Mouse (Mus musculus) MEL (cell line): Measurements from ENCODE around the gene Slc22a23. TPM values are rescaled to one million over a fixed set of nuclear protein-coding genes. Genes with fewer than 3 reads are reported as not detected.

ENCODE experiments used
- DNase-seq: peaks from one replicate; pipeline ENCODE4 v3.0.0; 2011; ENCODE audit warnings: low read depth, low spot score
- H3K27ac ChIP-seq: 2 replicates; pipeline ENCODE4 v1.5.1; 2012; ENCODE audit warnings: low read depth, mild to moderate bottlenecking, control low read depth, low read length, moderate library complexity; ENCODE audit not compliant: control insufficient read depth
- H3K27me3 ChIP-seq, 2 experiments: fragments of 150-350 bp in 1 of 2; sonication (generic) in 1 of 2; 2 replicates each; pipeline ENCODE4 v1.6.1; 2012; ENCODE audit warnings: low read length in 2 of 2, mild to moderate bottlenecking in 2 of 2, improper control_type of control experiment in 1 of 2, moderate library complexity in 1 of 2; ENCODE audit not compliant: insufficient read depth in 2 of 2, control insufficient read depth in 1 of 2
- H3K36me3 ChIP-seq, 2 experiments: 2 replicates each; pipeline ENCODE4 v1.6.1; 2012 to 2014; ENCODE audit warnings: low read length in 2 of 2, improper control_type of control experiment in 1 of 2, inconsistent platforms in 1 of 2, mild to moderate bottlenecking in 1 of 2; ENCODE audit not compliant: insufficient read depth in 2 of 2, control insufficient read depth in 1 of 2
- H3K4me1 ChIP-seq, 2 experiments: fragments of 150-350 bp in 1 of 2; sonication (generic) in 1 of 2; 2 replicates each; pipeline ENCODE4 v1.6.1; 2012; ENCODE audit warnings: low read length in 2 of 2, improper control_type of control experiment in 1 of 2, mild to moderate bottlenecking in 1 of 2; ENCODE audit not compliant: insufficient read depth in 2 of 2, control insufficient read depth in 1 of 2
- H3K4me3 ChIP-seq, 2 experiments: fragments of 150-350 bp in 1 of 2; sonication (generic) in 1 of 2; 2 replicates each; pipeline ENCODE4 v1.5.1; 2012; ENCODE audit warnings: low read depth in 2 of 2, low read length in 2 of 2, mild to moderate bottlenecking in 2 of 2, moderate library complexity in 2 of 2, control low read depth in 1 of 2, improper control_type of control experiment in 1 of 2; ENCODE audit not compliant: control insufficient read depth in 1 of 2, insufficient read depth in 1 of 2
- H3K79me2 ChIP-seq: 2 replicates; pipeline ENCODE4 v1.6.1; 2012; ENCODE audit warnings: mild to moderate bottlenecking, low read length, moderate library complexity; ENCODE audit not compliant: control insufficient read depth, poor library complexity, insufficient read depth
- H3K9ac ChIP-seq: 2 replicates; pipeline ENCODE4 v1.6.1; 2012; ENCODE audit warnings: low read depth, mild to moderate bottlenecking, control low read depth, low read length, moderate library complexity; ENCODE audit not compliant: control insufficient read depth, poor library complexity, severe bottlenecking
- H3K9me3 ChIP-seq: fragments of 150-350 bp; sonication (generic); replicated peaks from 2 replicates; pipeline ENCODE4 v1.6.1; 2012; ENCODE audit warnings: mild to moderate bottlenecking, low read length, improper control_type of control experiment, moderate library complexity; ENCODE audit not compliant: insufficient read depth
- BHLHE40 ChIP-seq: IDR thresholded peaks from 2 replicates; pipeline ENCODE4 v1.6.1; 2012; ENCODE audit warnings: low read depth, mild to moderate bottlenecking, inconsistent platforms, low read length, improper control_type of control experiment, borderline replicate concordance
- E2F4 ChIP-seq: IDR thresholded peaks from 2 replicates; pipeline ENCODE4 v1.6.1; 2011; ENCODE audit warnings: low read depth, low read length, improper control_type of control experiment, borderline replicate concordance
- ELF1 ChIP-seq: IDR thresholded peaks from 2 replicates; pipeline ENCODE4 v1.6.1; 2014; ENCODE audit warnings: low read depth, mild to moderate bottlenecking, inconsistent platforms, low read length, improper control_type of control experiment, moderate library complexity
- EP300 ChIP-seq, 2 experiments: IDR thresholded peaks; 2 replicates each; pipeline ENCODE4 v1.6.1; 2011; ENCODE audit warnings: improper control_type of control experiment in 2 of 2, low read length in 2 of 2, low read depth in 1 of 2, mild to moderate bottlenecking in 1 of 2
- ETS1 ChIP-seq: IDR thresholded peaks from 2 replicates; pipeline ENCODE4 v1.6.1; 2012; ENCODE audit warnings: low read depth, mild to moderate bottlenecking, inconsistent platforms, low read length, improper control_type of control experiment, moderate library complexity
- GABPA ChIP-seq: IDR thresholded peaks from 2 replicates; pipeline ENCODE4 v1.6.1; 2012; ENCODE audit warnings: low read depth, mild to moderate bottlenecking, inconsistent platforms, low read length, improper control_type of control experiment, moderate library complexity
- JUND ChIP-seq: IDR thresholded peaks from 2 replicates; pipeline ENCODE4 v1.6.1; 2011; ENCODE audit warnings: low read depth, mild to moderate bottlenecking, improper control_type of control experiment, low read length
- KAT2A ChIP-seq: conservative IDR thresholded peaks from 2 replicates; pipeline ENCODE4 v1.6.1; 2012; ENCODE audit warnings: low read depth, low read length, improper control_type of control experiment, inconsistent platforms
- MAFK ChIP-seq: IDR thresholded peaks from 2 replicates; pipeline ENCODE4 v1.6.1; 2011; ENCODE audit warnings: low read depth, mild to moderate bottlenecking, low read length, improper control_type of control experiment, borderline replicate concordance
- MAX ChIP-seq: IDR thresholded peaks from 2 replicates; pipeline ENCODE4 v1.6.1; 2011; ENCODE audit warnings: low read length, improper control_type of control experiment
- MAZ ChIP-seq: IDR thresholded peaks from 2 replicates; pipeline ENCODE4 v1.6.1; 2012; ENCODE audit warnings: low read depth, mild to moderate bottlenecking, inconsistent platforms, low read length, improper control_type of control experiment
- MEF2A ChIP-seq: IDR thresholded peaks from 2 replicates; pipeline ENCODE4 v1.6.1; 2014; ENCODE audit warnings: low read depth, mild to moderate bottlenecking, inconsistent platforms, low read length, improper control_type of control experiment; ENCODE audit not compliant: poor library complexity, insufficient replicate concordance, severe bottlenecking; ENCODE audit errors: extremely low read depth
- MXI1 ChIP-seq: IDR thresholded peaks from 2 replicates; pipeline ENCODE4 v1.6.1; 2011; ENCODE audit warnings: mild to moderate bottlenecking, low read depth, low read length, improper control_type of control experiment
- MYC ChIP-seq: IDR thresholded peaks from 2 replicates; pipeline ENCODE4 v1.6.1; 2011; ENCODE audit warnings: low read depth, mild to moderate bottlenecking, low read length, improper control_type of control experiment, moderate library complexity
- NELFE ChIP-seq: IDR thresholded peaks from 2 replicates; pipeline ENCODE4 v1.6.1; 2011; ENCODE audit warnings: low read depth, low read length, improper control_type of control experiment
- NRF1 ChIP-seq: IDR thresholded peaks from 2 replicates; pipeline ENCODE4 v1.6.1; 2014; ENCODE audit warnings: low read depth, mild to moderate bottlenecking, inconsistent platforms, low read length, improper control_type of control experiment, moderate library complexity; ENCODE audit not compliant: poor library complexity, insufficient read depth, severe bottlenecking
- POLR2A ChIP-seq, 2 experiments: IDR thresholded peaks; 2 replicates each; pipeline ENCODE4 v1.6.1; 2011 to 2012; ENCODE audit warnings: low read length in 2 of 2, mild to moderate bottlenecking in 2 of 2, control low read depth in 1 of 2, improper control_type of control experiment in 1 of 2, low read depth in 1 of 2, moderate library complexity in 1 of 2; ENCODE audit not compliant: control insufficient read depth in 1 of 2, insufficient read depth in 1 of 2, poor library complexity in 1 of 2
- POLR2AphosphoS2 ChIP-seq: IDR thresholded peaks from 2 replicates; pipeline ENCODE4 v1.6.1; 2011; ENCODE audit warnings: low read length, improper control_type of control experiment
- RCOR1 ChIP-seq: IDR thresholded peaks from 2 replicates; pipeline ENCODE4 v1.6.1; 2012; ENCODE audit warnings: low read depth, mild to moderate bottlenecking, inconsistent platforms, low read length, improper control_type of control experiment
- SMC3 ChIP-seq: IDR thresholded peaks from 2 replicates; pipeline ENCODE4 v1.6.1; 2011; ENCODE audit warnings: low read depth, low read length, improper control_type of control experiment
- TBP ChIP-seq: IDR thresholded peaks from 2 replicates; pipeline ENCODE4 v1.8.0; 2011; ENCODE audit warnings: low read depth, low read length, improper control_type of control experiment
- TCF12 ChIP-seq: IDR thresholded peaks from 2 replicates; pipeline ENCODE4 v1.6.1; 2014; ENCODE audit warnings: low read depth, mild to moderate bottlenecking, inconsistent platforms, low read length, improper control_type of control experiment, moderate library complexity
- UBTF ChIP-seq: IDR thresholded peaks from 2 replicates; pipeline ENCODE4 v1.6.1; 2012; ENCODE audit warnings: low read depth, mild to moderate bottlenecking, inconsistent platforms, low read length, improper control_type of control experiment, moderate library complexity, borderline replicate concordance; ENCODE audit not compliant: insufficient read depth
- USF1 ChIP-seq: IDR thresholded peaks from 2 replicates; pipeline ENCODE4 v1.6.1; 2014; ENCODE audit warnings: low read depth, mild to moderate bottlenecking, inconsistent platforms, low read length, improper control_type of control experiment, moderate library complexity
- ZC3H11A ChIP-seq: IDR thresholded peaks from 2 replicates; pipeline ENCODE4 v1.6.1; 2012; ENCODE audit warnings: low read depth, mild to moderate bottlenecking, inconsistent platforms, low read length, improper control_type of control experiment
- ZKSCAN1 ChIP-seq: IDR thresholded peaks from 2 replicates; pipeline ENCODE4 v1.6.1; 2012; ENCODE audit warnings: low read depth, mild to moderate bottlenecking, inconsistent platforms, low read length, improper control_type of control experiment, moderate library complexity
- ZNF384 ChIP-seq: IDR thresholded peaks from 2 replicates; pipeline ENCODE4 v1.6.1; 2012; ENCODE audit warnings: low read depth, mild to moderate bottlenecking, inconsistent platforms, low read length, improper control_type of control experiment
- polyA plus RNA-seq, 2 experiments: library from polyadenylated mRNA; stranded (reverse) in 1 of 2; unstranded in 1 of 2; fragments of >175 nt in 1 of 2; fragments of >200 nt in 1 of 2; gene quantifications; 2 replicates each; pipeline versions ENCODE4 v1.2.1 to v1.2.4; 2012; ENCODE audit warnings: low replicate concordance in 2 of 2, low read depth in 1 of 2; ENCODE audit not compliant: insufficient read length in 2 of 2, insufficient read depth in 1 of 2, missing spikeins in 1 of 2
- total RNA-seq: library from RNA; depleted of rRNA; stranded (reverse); fragments of 300-350 nt; gene quantifications from 2 replicates; pipeline ENCODE4 v1.2.3, GENCODE M21; 2012

Gene Slc22a23
- total and polyA plus RNA-seq, 3 experiments: 22.2 to 24.3 TPM; not detected in 1

DNA sequence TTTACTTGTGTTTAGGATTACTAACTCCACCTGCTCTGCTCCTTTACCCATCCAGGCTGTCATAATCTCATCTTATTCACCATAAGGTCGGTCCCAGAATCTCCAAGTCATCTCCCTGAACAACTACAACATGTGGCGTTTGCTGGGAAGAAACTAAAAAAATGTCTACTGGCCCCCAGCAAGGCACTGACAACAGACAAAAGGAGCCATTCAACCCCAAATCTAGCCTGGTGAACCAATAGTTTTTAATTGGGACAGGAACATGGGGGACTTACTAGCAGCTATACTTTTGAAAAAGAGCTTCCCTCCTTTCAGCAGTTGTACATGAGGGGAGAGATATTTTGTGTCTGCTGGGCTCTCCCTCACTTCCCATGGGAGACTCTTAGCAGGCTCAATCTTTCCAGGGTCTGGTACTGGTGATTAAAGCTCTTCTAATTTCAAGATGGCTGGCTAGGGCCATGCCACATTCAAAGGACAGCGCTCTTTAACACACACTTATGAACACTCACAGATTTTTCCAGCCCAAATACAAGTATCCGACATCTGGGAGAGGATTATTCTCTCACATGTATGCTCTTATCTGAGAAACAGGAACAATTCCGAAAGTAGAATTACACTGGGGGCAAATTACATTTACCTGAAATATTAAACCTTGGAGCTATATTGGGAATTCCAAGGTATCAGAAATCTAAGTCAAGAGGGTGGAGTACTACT, 195.4 kb downstream of the Slc22a23 start:
- TF ChIP-seq MEF2A: no peak
- no peak for TF ChIP-seq MXI1
- no peak for TF ChIP-seq MAX
- TF ChIP-seq ELF1: no peak
- TF ChIP-seq MAFK: no peak
- no peak for TF ChIP-seq EP300 (IDR thresholded peaks at IDR 0.05; ENCODE audit: low read depth in 1 of 2, low read length in 2 of 2)
- TF ChIP-seq KAT2A: no peak
- no peak for TF ChIP-seq SMC3
- TF ChIP-seq RCOR1: no peak
- TF ChIP-seq JUND: no peak
- no peak for TF ChIP-seq ZNF384
- no peak for TF ChIP-seq ZKSCAN1
- no peak for TF ChIP-seq MAZ
- TF ChIP-seq NELFE: no peak
- TF ChIP-seq GABPA: no peak
- TF ChIP-seq UBTF: no peak
- no peak for TF ChIP-seq ZC3H11A
- Histone ChIP-seq H3K27ac (no peak overlapping the region), H3K27me3 (peaks cover 0 to 2% of the 10 kb centered on the region in 2 experiments; a peak in 1 of 4 replicates), H3K36me3 (peaks cover 0 to 3% of the 10 kb centered on the region in 2 experiments; a peak in 1 of 4 replicates), H3K79me2 (no peaks in the 10 kb centered on the region), H3K4me3 (no peak overlapping the region), H3K9ac (no peak overlapping the region), H3K4me1 (peaks cover 2 to 3% of the 10 kb centered on the region in 2 experiments; a peak in 2 of 4 replicates), H3K9me3 (no peaks in the 10 kb centered on the region)
- DNase-seq: no peak

DNA sequence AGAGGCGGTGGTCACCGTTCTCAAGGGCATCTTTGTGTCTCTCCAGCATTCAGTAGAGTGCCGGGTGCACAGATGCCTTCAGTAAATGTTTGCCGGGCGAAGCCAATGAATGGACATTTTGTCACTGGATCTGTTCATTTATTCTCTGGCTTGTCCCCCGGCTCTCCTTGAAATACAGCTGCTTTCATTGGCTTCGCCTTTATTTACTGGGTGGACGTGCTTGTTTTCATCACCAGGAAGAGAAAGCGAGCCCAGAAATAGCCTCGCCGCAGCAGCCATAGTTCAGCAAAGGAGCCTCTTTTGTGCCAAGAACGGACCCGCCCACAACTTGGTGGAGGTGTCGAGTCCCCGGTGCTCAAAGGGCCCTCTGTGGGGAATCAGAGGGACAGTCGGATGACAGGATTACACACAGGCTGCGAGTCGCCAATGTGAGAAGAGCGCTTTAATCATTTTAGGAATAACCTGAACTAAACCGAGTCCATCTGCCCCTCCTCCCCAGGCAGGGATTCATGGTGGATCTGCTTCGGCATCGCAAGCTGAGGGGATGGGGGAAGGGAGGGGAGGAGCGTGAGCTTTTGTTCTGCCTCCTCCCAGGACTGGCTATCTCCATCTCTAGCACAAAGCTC, 196.1 kb downstream of the Slc22a23 start:
- no peaks in the 10 kb centered on the region for H3K79me2 ChIP-seq
- DNase-seq: no peak
- H3K27ac ChIP-seq: no peak overlapping the region
- no peak overlapping the region for H3K4me3 ChIP-seq
- no peaks in the 10 kb centered on the region for H3K4me1 ChIP-seq
- TF ChIP-seq MAFK (no peak), E2F4 (no peak), TBP (no peak), TCF12 (no peak), MAZ (no peak), BHLHE40 (no peak), MAX (no peak), JUND (no peak), POLR2AphosphoS2 (no peak), USF1 (no peak), MEF2A (no peak), MYC (no peak), ETS1 (no peak), POLR2A (IDR thresholded peaks at IDR 0.05; ENCODE audit: control insufficient read depth in 1 of 2, insufficient read depth in 1 of 2, low read depth in 1 of 2, low read length in 2 of 2, poor library complexity in 1 of 2) (no peak), ELF1 (no peak), ZNF384 (no peak), UBTF (no peak), NRF1 (no peak)
- no peak overlapping the region for H3K9ac ChIP-seq
- H3K36me3 ChIP-seq: no peaks in the 10 kb centered on the region
- no peaks in the 10 kb centered on the region for H3K9me3 ChIP-seq
- H3K27me3 ChIP-seq: peaks cover 0 to 2% of the 10 kb centered on the region in 2 experiments; a peak in 1 of 4 replicates
